Mouse (Mus musculus) kidney, embryonic 14.5 days (tissue): ENCODE results near the gene Hoxc8. TPM values are rescaled to one million over a fixed set of nuclear protein-coding genes. Genes with fewer than 3 reads are reported as not detected.

Source experiments
- ATAC-seq: fragments of 200-750 bp; cut with Nextera tagmentation; 2 replicates; pipeline ENCODE4 v1.8.0; 2017; ENCODE audit warnings: moderate number of reproducible peaks, mild to moderate bottlenecking, moderate TSS enrichment, moderate library complexity; ENCODE audit not compliant: low FRiP score, low TSS enrichment
- H3K27ac ChIP-seq: fragments of 300-500 bp; sonication (generic); 2 replicates; pipeline ENCODE4 v1.5.1; 2014; ENCODE audit warnings: low read depth, mild to moderate bottlenecking, low read length, moderate library complexity, mixed read lengths
- H3K27me3 ChIP-seq: fragments of 300-500 bp; sonication (generic); 2 replicates; pipeline ENCODE4 v1.6.1; 2014; ENCODE audit warnings: mild to moderate bottlenecking, low read length; ENCODE audit not compliant: control insufficient read depth, insufficient read depth
- H3K36me3 ChIP-seq: fragments of 300-500 bp; sonication (generic); 2 replicates; pipeline ENCODE4 v1.6.1; 2014; ENCODE audit warnings: low read length, mixed read lengths; ENCODE audit not compliant: control insufficient read depth, insufficient read depth
- H3K4me1 ChIP-seq: fragments of 300-500 bp; sonication (generic); 2 replicates; pipeline ENCODE4 v1.6.1; 2014; ENCODE audit warnings: low read length, mixed read lengths; ENCODE audit not compliant: control insufficient read depth, insufficient read depth
- H3K4me2 ChIP-seq: fragments of 300-500 bp; sonication (generic); replicated peaks from 2 replicates; pipeline ENCODE4 v1.6.1; 2014; ENCODE audit warnings: low read depth, mild to moderate bottlenecking, low read length
- H3K4me3 ChIP-seq: fragments of 300-500 bp; sonication (generic); 2 replicates; pipeline ENCODE4 v1.5.1; 2014; ENCODE audit warnings: mild to moderate bottlenecking, low read length
- H3K9ac ChIP-seq: fragments of 300-500 bp; sonication (generic); 2 replicates; pipeline ENCODE4 v1.6.1; 2014; ENCODE audit warnings: low read depth, mild to moderate bottlenecking, low read length, moderate library complexity
- H3K9me3 ChIP-seq: fragments of 300-500 bp; sonication (generic); 2 replicates; pipeline ENCODE4 v1.6.1; 2016; ENCODE audit warnings: low read length; ENCODE audit not compliant: control insufficient read depth
- WGBS: fragments of 180-500 bp; shearing (Covaris S2); extraction: QIAGEN DNeasy Blood & Tissue Kit; methylation state at CpG from one replicate; pipeline ENCODE4 v1.1.7; 2014; 5-methylcytosine and 5-hydroxymethylcytosine counted together
- polyA plus RNA-seq: library from polyadenylated mRNA; unstranded; fragments of >200 nt; fragmentation: Nextera tagmentation; extraction: Ambion mirVana; gene quantifications from 2 replicates; pipeline ENCODE4 v1.2.1, GENCODE M21; 2014

Gene Hoxc8
- polyA plus RNA-seq, 1 experiment from 2014 or later, result 12.6 TPM

GRCm38 (mm10) chr15:102969296-102969695 is 21.1 kb upstream of the Hoxc8 start:
- peak overlapping the region; percentile 80 for H3K9ac ChIP-seq
- no peaks in the 10 kb centered on the region for H3K9me3 ChIP-seq
- H3K27me3 ChIP-seq, result peaks cover 17% of the 10 kb centered on the region; the same call in 1 of the 2 replicates
- H3K4me1 ChIP-seq, result peaks cover 4% of the 10 kb centered on the region; the same call in 1 of the 2 replicates
- ATAC-seq, result no peak
- H3K4me2 ChIP-seq, result peak overlapping the region; percentile 89
- H3K36me3 ChIP-seq, result no peaks in the 10 kb centered on the region
- peak overlapping the region; percentile 44; the same call in 1 of the 2 replicates for H3K27ac ChIP-seq
- H3K4me3 ChIP-seq, result peak overlapping the region; percentile 70
- 23% methylated on average over 1 of the region's 1 CpGs for WGBS

- Histone ChIP-seq H3K9me3 (no peaks in the 10 kb centered on the region), H3K27me3 (peaks cover 14% of the 10 kb centered on the region; the same call in 1 of the 2 replicates), H3K4me3 (peak overlapping the region; percentile 70), H3K9ac (peak overlapping the region; percentile 80), H3K4me1 (peaks cover 4% of the 10 kb centered on the region; the same call in 1 of the 2 replicates), H3K4me2 (peak overlapping the region; percentile 89), H3K27ac (peak overlapping the region; percentile 89; the same call in 1 of the 2 replicates), H3K36me3 (no peaks in the 10 kb centered on the region)
- under 1% methylated on average over 12 of the region's 12 CpGs for WGBS
- no peak for ATAC-seq
Observed at GRCm38 (mm10) chr15:102970740-102971139, 19.7 kb upstream of the Hoxc8 start.

- no peak for ATAC-seq
- H3K4me1 ChIP-seq, result peaks cover 4% of the 10 kb centered on the region; the same call in 1 of the 2 replicates
- peaks cover 14% of the 10 kb centered on the region for H3K27me3 ChIP-seq
- H3K9me3 ChIP-seq, result no peaks in the 10 kb centered on the region
- peak overlapping the region; percentile 80 for H3K9ac ChIP-seq
- peak overlapping the region; percentile 89 for H3K27ac ChIP-seq
- no peaks in the 10 kb centered on the region for H3K36me3 ChIP-seq
- peak overlapping the region; percentile 70 for H3K4me3 ChIP-seq
- 3% methylated on average over 21 of the region's 21 CpGs for WGBS
- peak overlapping the region; percentile 89 for H3K4me2 ChIP-seq
Observed at GRCm38 (mm10) chr15:102972254-102972653, 18.2 kb upstream of the Hoxc8 start.

GRCm38 (mm10) chr15:102972753-102973152 is 17.7 kb upstream of the Hoxc8 start:
- Histone ChIP-seq H3K4me1 (peaks cover 8% of the 10 kb centered on the region), H3K36me3 (no peaks in the 10 kb centered on the region), H3K4me3 (peak overlapping the region; percentile 70), H3K27me3 (peaks cover 14% of the 10 kb centered on the region), H3K9me3 (no peaks in the 10 kb centered on the region), H3K27ac (peak overlapping the region; percentile 89), H3K4me2 (peak overlapping the region; percentile 89), H3K9ac (peak overlapping the region; percentile 80)
- ATAC-seq, result no peak
- 2% methylated on average over 6 of the region's 6 CpGs for WGBS

- WGBS, result 2% methylated on average over 7 of the region's 7 CpGs
- H3K4me2 ChIP-seq, result peak overlapping the region; percentile 89
- H3K27me3 ChIP-seq, result peaks cover 14% of the 10 kb centered on the region
- peak overlapping the region; percentile 99 for H3K9ac ChIP-seq
- ATAC-seq, result no peak
- H3K4me1 ChIP-seq, result peaks cover 25% of the 10 kb centered on the region
- peak overlapping the region; percentile 96 for H3K27ac ChIP-seq
- H3K4me3 ChIP-seq, result peak overlapping the region; percentile 70
- no peaks in the 10 kb centered on the region for H3K9me3 ChIP-seq
- H3K36me3 ChIP-seq, result no peaks in the 10 kb centered on the region
Observed at GRCm38 (mm10) chr15:102975034-102975433, 15.4 kb upstream of the Hoxc8 start.

GRCm38 (mm10) chr15:102975688-102976111 is 14.7 kb upstream of the Hoxc8 start:
- under 1% methylated on average over 21 of the region's 21 CpGs for WGBS
- peaks cover 25% of the 10 kb centered on the region for H3K4me1 ChIP-seq
- H3K27ac ChIP-seq, result peak overlapping the region; percentile 96
- ATAC-seq, result peak; percentile 24; the same call in 1 of the 2 replicates
- peak overlapping the region; percentile 99 for H3K9ac ChIP-seq
- peak overlapping the region; percentile 70 for H3K4me3 ChIP-seq
- no peaks in the 10 kb centered on the region for H3K36me3 ChIP-seq
- H3K4me2 ChIP-seq, result peak overlapping the region; percentile 89
- H3K27me3 ChIP-seq, result peaks cover 14% of the 10 kb centered on the region
- no peaks in the 10 kb centered on the region for H3K9me3 ChIP-seq

GRCm38 (mm10) chr15:102976171-102976570 is 14.2 kb upstream of the Hoxc8 start, which contains the start of gene Hoxc9:
Gene Hoxc9, plus strand, starts transcription at chr15:102976439.
- peaks cover 14% of the 10 kb centered on the region for H3K27me3 ChIP-seq
- WGBS, result 2% methylated on average over 15 of the region's 20 CpGs
- H3K9me3 ChIP-seq, result no peaks in the 10 kb centered on the region
- H3K36me3 ChIP-seq, result no peaks in the 10 kb centered on the region
- peak within 1 kb of the TSS; percentile 70 for H3K4me3 ChIP-seq
- peaks cover 23% of the 10 kb centered on the region for H3K4me1 ChIP-seq
- H3K27ac ChIP-seq, result peak within 1 kb of the TSS; percentile 96
- peak within 1 kb of the TSS; percentile 89 for H3K4me2 ChIP-seq
- ATAC-seq, result no peak
- peak within 1 kb of the TSS; percentile 99 for H3K9ac ChIP-seq

- H3K36me3 ChIP-seq, result no peaks in the 10 kb centered on the region
- peak overlapping the region; percentile 96 for H3K27ac ChIP-seq
- peak overlapping the region; percentile 70 for H3K4me3 ChIP-seq
- 1% methylated on average over 37 of the region's 37 CpGs for WGBS
- peak overlapping the region; percentile 89 for H3K4me2 ChIP-seq
- H3K9me3 ChIP-seq, result no peaks in the 10 kb centered on the region
- peaks cover 16% of the 10 kb centered on the region for H3K27me3 ChIP-seq
- peak; percentile 13; the same call in 1 of the 2 replicates for ATAC-seq
- H3K4me1 ChIP-seq, result peaks cover 21% of the 10 kb centered on the region
- H3K9ac ChIP-seq, result peak overlapping the region; percentile 99
Observed at GRCm38 (mm10) chr15:102976631-102977422, 13.6 kb upstream of the Hoxc8 start.
